Mouse (Mus musculus) brain, embryonic 14.5 days (tissue): ENCODE measurements around the gene Zcchc18.
A peak's percentile ranks its signal among the peaks of the same experiment; 100 is the strongest.

Experiments
- CTCF ChIP-seq: fragments of 200-500 bp; IDR thresholded peaks from 2 replicates; pipeline ENCODE4 v1.5.1; 2012; ENCODE audit warnings: inconsistent platforms, mild to moderate bottlenecking, moderate library complexity, borderline replicate concordance; ENCODE audit not compliant: insufficient read depth, insufficient read length; ENCODE audit errors: extremely low read depth
- POLR2A ChIP-seq: fragments of 200-500 bp; IDR thresholded peaks from 2 replicates; pipeline ENCODE4 v1.6.1; 2012; ENCODE audit warnings: mild to moderate bottlenecking, inconsistent platforms, borderline replicate concordance; ENCODE audit not compliant: poor library complexity, insufficient read depth, insufficient read length, severe bottlenecking; ENCODE audit errors: extremely low read depth

DNA sequence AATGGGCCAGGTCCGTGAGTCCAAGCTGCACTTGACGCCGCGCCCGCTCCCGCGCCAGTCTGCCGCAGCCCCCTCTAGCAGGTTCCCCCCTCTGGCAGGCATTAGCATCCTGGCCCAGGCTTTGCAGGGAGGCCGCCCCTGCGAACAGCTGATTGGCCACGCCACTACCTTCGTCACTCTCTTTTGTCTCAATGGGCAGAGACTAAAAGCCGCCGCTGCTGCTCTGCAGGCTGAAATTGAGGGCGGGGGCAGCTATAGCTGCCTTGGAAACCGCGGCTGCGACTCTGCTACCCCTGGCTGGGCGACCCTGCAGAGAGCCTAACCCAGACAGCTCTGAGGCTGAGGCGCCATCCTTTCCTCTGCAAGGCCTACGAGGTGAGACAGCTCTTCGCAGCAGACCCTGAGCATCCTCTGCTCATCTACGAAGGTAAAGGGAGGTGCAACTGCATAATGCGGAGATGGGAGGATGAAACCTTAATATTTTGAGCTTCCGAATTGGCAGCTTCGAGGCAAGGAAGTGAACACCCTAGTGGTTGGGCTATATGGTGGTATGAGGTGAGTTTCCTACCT, at the start of gene Zcchc18:
- peak; percentile 72; the same call in 1 of the 2 replicates for TF ChIP-seq POLR2A
- no peak for TF ChIP-seq CTCF
